Mouse (Mus musculus) midbrain, embryonic 13.5 days (tissue): ENCODE data around the gene Cnot2. TPM values are rescaled to one million over a fixed set of nuclear protein-coding genes. Genes with fewer than 3 reads are reported as not detected.

ENCODE experiments used
- ATAC-seq: fragments of 200-750 bp; cut with Nextera tagmentation; 2 replicates; pipeline ENCODE4 v1.8.0; 2017; ENCODE audit warnings: mild to moderate bottlenecking, moderate TSS enrichment, moderate library complexity
- H3K27ac ChIP-seq: fragments of 300-500 bp; sonication (generic); 2 replicates; pipeline ENCODE4 v1.5.1; 2015; ENCODE audit warnings: inconsistent platforms, mild to moderate bottlenecking, moderate library complexity
- H3K27me3 ChIP-seq: fragments of 300-500 bp; sonication (generic); 2 replicates; pipeline ENCODE4 v1.6.1; 2015; ENCODE audit warnings: mild to moderate bottlenecking, inconsistent platforms
- H3K36me3 ChIP-seq: fragments of 300-500 bp; sonication (generic); 2 replicates; pipeline ENCODE4 v1.6.1; 2015; ENCODE audit warnings: mild to moderate bottlenecking, inconsistent platforms
- H3K4me1 ChIP-seq: fragments of 300-500 bp; sonication (generic); replicated peaks from 2 replicates; pipeline ENCODE4 v1.6.1; 2015; ENCODE audit warnings: inconsistent platforms
- H3K4me2 ChIP-seq: fragments of 300-500 bp; sonication (generic); replicated peaks from 2 replicates; pipeline ENCODE4 v1.6.1; 2015; ENCODE audit warnings: moderate library complexity, mild to moderate bottlenecking, inconsistent platforms
- H3K4me3 ChIP-seq: fragments of 300-500 bp; sonication (generic); replicated peaks from 2 replicates; pipeline ENCODE4 v1.5.1; 2015; ENCODE audit warnings: mild to moderate bottlenecking, inconsistent platforms
- H3K9ac ChIP-seq: fragments of 300-500 bp; sonication (generic); replicated peaks from 2 replicates; pipeline ENCODE4 v1.6.1; 2015; ENCODE audit warnings: mild to moderate bottlenecking, inconsistent platforms
- H3K9me3 ChIP-seq: fragments of 300-500 bp; sonication (generic); 2 replicates; pipeline ENCODE4 v1.6.1; 2016; ENCODE audit warnings: mild to moderate bottlenecking, inconsistent platforms
- WGBS: fragments of 180-500 bp; shearing (Covaris S2); methylation state at CpG from one replicate; pipeline ENCODE4 v1.1.7; 2015; 5-methylcytosine and 5-hydroxymethylcytosine counted together
- microRNA-seq: library from miRNA; unstranded; fragments of <30 nt; microRNA quantifications from one replicate; pipeline ENCODE4, GENCODE M21; 2016
- polyA plus RNA-seq: library from polyadenylated mRNA; unstranded; fragments of >200 nt; fragmentation: Nextera tagmentation; extraction: Ambion mirVana; gene quantifications from 2 replicates; pipeline ENCODE4 v1.2.1, GENCODE M21; 2015

Cnot2 gene
- polyA plus RNA-seq, 1 experiment from 2014 or later = 111 TPM

DNA sequence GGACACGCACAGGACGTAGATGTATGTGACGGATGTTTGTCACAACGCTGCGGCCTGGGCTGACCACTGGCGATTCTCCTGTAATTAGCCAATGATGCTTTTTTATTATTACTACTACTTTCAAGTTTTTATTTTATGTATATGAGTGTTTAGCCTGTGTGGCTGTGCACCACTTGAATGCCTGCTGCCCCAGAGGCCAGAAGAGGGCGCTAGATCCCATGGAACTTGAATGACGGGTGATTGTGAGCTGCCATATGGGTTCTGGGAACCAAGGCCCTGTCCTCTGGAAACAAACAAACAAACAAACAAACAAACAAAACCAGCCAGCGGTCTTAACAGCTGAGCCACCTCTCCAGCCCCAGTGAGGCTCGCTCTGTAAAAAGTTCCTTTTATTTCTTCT lies 136.9 kb downstream of the Cnot2 start:
- ATAC-seq = no peak
- 93% methylated on average over 10 of the region's 10 CpGs for WGBS
- no peak overlapping the region for H3K4me2 ChIP-seq
- H3K9ac ChIP-seq = no peak overlapping the region
- H3K27me3 ChIP-seq = no peaks in the 10 kb centered on the region
- H3K36me3 ChIP-seq = peaks cover 10% of the 10 kb centered on the region; the same call in 1 of the 2 replicates
- H3K9me3 ChIP-seq = no peaks in the 10 kb centered on the region
- no peak overlapping the region for H3K27ac ChIP-seq
- no peak overlapping the region for H3K4me3 ChIP-seq
- H3K4me1 ChIP-seq = no peaks in the 10 kb centered on the region

DNA sequence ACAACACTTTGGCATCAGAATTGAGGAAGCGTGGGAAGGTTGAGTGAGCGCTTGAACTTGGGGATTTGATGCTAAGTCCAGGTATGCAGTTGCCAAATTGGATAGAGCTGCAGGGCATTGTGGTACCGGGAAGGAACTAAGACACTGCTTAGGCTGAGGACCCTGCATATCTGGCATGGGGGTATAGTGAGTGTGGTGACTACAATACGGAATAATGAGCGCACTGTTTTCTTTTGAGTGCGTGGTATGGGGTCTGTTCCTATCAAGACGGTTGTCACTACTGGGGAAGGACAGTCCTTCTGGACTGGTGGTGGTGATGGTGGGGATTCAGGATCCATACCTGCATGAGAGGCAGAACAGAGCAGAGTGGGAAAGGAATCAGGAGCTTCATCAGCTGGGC lies 140.4 kb downstream of the Cnot2 start:
- H3K4me3 ChIP-seq = no peak overlapping the region
- no peak overlapping the region for H3K27ac ChIP-seq
- no peaks in the 10 kb centered on the region for H3K27me3 ChIP-seq
- ATAC-seq = no peak
- no peaks in the 10 kb centered on the region for H3K4me1 ChIP-seq
- no peak overlapping the region for H3K9ac ChIP-seq
- WGBS = 94% methylated on average over 7 of the region's 7 CpGs
- H3K4me2 ChIP-seq = no peak overlapping the region
- no peaks in the 10 kb centered on the region for H3K9me3 ChIP-seq
- H3K36me3 ChIP-seq = peaks cover 19% of the 10 kb centered on the region; the same call in 1 of the 2 replicates

DNA sequence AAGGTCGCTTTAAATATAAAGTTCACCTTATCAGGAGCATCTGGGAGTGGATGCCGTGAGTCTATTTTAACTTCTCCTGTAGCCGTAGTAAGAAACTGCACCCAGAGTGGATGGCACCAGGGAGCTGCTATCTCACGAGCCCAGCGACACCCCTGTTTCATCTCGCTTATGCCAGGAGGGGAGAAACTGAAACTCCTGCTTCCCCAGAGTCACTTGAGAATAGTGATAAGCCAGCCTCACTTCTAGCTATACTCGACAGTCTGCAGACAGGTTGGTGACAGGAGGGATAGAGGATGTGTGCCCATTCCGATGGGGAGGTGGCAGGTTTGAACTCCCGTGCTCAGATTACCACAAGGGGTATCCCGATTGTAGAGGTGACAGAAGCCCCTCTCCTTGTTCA lies 141.2 kb downstream of the Cnot2 start:
- no peak for ATAC-seq
- no peak overlapping the region for H3K27ac ChIP-seq
- H3K4me3 ChIP-seq = no peak overlapping the region
- WGBS = 92% methylated on average over 10 of the region's 10 CpGs
- H3K36me3 ChIP-seq = peaks cover 18% of the 10 kb centered on the region; the same call in 1 of the 2 replicates
- no peak overlapping the region for H3K9ac ChIP-seq
- no peaks in the 10 kb centered on the region for H3K27me3 ChIP-seq
- H3K4me1 ChIP-seq = no peaks in the 10 kb centered on the region
- H3K4me2 ChIP-seq = no peak overlapping the region
- H3K9me3 ChIP-seq = no peaks in the 10 kb centered on the region

DNA sequence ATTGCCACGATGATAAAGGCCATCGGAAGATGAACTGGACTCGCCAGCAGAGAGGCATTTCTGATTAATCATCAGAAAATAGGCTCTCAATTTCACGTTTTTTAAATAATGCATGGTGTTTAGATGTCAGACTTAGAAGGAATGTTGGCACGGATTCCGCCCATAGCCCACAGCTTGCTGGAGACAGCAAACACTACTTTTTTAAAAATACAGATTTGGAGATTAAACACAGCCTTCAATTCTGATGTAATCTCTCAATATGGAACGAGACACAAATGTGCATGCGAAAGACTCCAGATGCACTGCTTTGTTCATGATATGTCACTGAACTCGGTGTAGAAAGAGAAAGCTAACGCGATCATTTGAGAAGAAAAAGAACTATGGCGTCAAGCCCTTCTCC lies 145.9 kb downstream of the Cnot2 start:
- Histone ChIP-seq H3K4me3 (no peak overlapping the region), H3K36me3 (peaks cover 8% of the 10 kb centered on the region; the same call in 1 of the 2 replicates), H3K9me3 (no peaks in the 10 kb centered on the region), H3K27me3 (no peaks in the 10 kb centered on the region), H3K4me2 (no peak overlapping the region), H3K4me1 (no peaks in the 10 kb centered on the region), H3K9ac (no peak overlapping the region), H3K27ac (no peak overlapping the region)
- ATAC-seq = no peak
- 86% methylated on average over 12 of the region's 12 CpGs for WGBS

Small RNAs within 50 kb of the gene (microRNA-seq; reads per million reads assigned to microRNA genes)
- not detected for gene Gm25190

Other genes starting within 250 kb of the Cnot2 start
- 12.9 and 13.1 TPM in 2 replicates for gene Kcnmb4, start 107.6 kb downstream of the Cnot2 start, polyA plus RNA-seq